Mouse (Mus musculus) gastrocnemius, postnatal 4 days (tissue): ENCODE data around the gene 4930519P11Rik. TPM values are rescaled to one million over a fixed set of nuclear protein-coding genes. Genes with fewer than 3 reads are reported as not detected.

Experiments
- DNase-seq, 2 experiments: peaks; one replicate each; pipeline ENCODE4 v3.0.0; 2021 to 2022; ENCODE audit warnings: low spot score in 2 of 2, mixed read lengths in 2 of 2
- total RNA-seq, 2 experiments: library from RNA; stranded (reverse); gene quantifications; 2 replicates each; pipeline ENCODE4 v1.2.3; 2021

Gene 4930519P11Rik
- total RNA-seq, 2 experiments from 2014 or later, result 0.60 to 0.83 TPM

DNA sequence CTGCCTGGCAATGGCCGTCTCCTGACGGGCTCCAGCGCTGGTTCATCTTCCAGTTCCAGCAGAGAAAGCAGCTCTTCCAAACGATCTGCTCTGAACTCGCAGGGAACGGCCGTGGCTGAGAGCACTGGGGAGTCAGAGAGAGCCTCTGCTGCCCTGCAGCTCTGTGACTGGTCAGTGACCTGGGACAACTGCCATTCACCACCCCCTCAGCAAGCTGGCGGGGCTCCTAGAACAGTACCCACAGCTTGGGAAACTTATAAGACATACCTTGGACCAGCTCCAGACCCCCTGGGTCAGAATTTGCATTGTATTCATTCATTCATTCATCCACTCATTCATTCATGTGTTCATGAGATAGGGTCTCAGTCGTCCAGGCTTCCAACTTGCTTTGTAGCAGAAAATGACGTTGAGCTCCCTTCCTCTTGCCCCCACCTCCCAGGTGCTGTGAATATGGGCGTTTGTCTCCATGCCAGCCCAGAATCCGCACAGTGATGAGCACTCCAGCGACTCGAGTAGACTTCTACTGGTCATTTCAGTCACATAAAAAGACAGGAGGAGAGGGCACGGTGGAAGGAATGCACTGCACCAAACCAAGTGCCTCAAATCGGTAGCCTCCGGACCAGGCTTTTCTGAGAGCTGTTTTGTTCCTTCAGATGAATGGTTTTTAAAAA is 28.2 kb downstream of the 4930519P11Rik start:
- no peak for DNase-seq

DNA sequence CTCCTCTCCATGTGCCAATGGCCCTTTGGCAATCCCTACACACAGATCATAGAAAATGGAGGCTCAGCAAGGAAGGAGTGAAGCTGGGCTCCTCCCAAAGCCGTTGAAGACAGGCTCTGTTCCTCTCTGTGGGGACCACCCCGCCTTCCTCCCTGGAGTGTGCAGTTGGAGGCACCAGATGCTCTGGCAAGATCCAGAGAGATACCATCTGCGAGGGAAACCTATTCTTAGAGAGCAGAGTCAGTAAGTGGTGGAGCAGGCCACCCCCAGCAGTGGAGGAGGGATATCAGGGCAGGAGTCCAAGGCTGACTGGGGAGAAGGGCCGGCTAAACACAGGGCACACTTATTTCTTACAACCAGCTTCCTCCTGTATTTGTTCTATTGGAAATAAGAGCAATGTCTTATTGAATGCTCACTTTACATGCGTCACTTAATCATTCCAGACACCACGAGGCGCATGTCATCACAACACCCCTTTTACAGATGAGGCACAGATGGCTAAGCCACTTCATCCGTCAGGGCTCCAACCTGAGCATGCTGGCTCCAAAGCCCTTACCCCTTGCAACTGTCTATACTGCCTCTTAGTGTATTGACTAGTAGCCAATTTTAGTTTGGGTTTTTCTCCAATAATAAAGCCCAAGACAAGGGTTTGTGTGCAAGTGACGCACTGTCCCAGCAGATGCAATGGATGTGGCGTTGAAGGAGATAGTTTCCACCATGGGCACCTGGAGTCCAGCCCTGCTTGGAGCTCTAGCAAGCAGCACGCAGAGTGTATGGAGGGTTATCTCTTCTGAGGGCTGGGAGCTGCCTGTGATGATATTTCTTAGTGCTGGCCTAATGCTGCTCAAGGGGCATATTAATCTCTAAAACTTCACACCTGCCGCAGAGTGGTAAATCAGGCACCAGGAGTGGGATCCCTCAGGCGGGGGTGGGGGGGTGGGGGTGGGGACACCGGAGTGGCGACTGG is 29.0 kb downstream of the 4930519P11Rik start:
- DNase-seq, result no peak

DNA sequence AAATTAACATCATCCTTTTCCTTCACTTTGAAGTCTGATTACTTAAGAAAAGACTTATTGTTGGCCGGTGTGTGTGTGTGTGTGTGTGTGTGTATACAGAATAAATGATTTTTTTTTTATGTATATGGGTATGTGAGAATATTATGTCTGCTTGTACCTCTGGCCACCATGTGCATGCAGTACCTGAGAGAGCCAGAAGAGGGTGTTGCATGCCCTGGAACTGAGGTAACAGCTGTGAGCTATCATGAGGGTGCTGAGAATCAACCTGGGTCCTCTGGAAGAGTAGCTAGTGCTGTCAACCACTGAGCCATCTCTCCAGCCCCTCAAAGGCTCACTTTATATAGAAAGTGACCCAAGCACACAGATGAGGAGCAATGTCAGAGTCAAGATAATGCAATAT is 31.8 kb downstream of the 4930519P11Rik start:
- no peak for DNase-seq

DNA sequence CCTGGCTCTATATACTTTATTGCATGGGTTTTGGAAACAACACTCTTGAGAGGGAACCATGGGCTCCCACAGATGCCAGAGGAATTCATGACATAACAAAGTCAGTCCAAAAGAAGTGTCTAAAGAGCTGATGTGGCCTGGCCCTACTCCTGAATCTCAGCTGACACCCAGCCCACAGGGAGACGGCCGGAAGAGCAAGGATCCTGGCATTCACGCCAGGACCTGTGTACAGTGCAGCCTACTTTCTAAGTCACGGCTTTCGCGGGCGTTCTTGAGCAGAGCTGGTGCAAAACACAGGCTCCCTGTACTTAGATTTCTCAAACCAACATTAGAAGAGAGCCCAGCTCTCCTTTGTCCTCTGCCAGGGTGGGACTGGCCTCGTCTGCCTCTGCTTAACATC is 32.7 kb downstream of the 4930519P11Rik start:
- peak in 1 of 2 experiments; percentile 51 for DNase-seq

DNA sequence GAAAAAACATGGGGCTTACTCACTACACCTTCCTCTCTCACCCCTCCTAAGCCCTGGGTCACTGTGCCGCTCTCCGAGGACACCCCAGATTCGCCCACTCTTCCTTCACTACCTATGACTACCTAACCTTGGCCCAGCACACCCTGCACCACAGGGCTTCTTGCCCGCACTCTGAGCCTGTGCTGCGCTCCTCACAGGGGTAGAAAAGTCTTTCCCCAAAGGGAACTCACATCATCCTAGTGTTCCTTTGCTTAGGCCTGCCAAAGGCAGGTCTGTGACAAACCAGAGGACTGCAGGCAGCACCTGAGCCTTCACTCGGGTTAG is 35.5 kb downstream of the 4930519P11Rik start:
- no peak for DNase-seq

DNA sequence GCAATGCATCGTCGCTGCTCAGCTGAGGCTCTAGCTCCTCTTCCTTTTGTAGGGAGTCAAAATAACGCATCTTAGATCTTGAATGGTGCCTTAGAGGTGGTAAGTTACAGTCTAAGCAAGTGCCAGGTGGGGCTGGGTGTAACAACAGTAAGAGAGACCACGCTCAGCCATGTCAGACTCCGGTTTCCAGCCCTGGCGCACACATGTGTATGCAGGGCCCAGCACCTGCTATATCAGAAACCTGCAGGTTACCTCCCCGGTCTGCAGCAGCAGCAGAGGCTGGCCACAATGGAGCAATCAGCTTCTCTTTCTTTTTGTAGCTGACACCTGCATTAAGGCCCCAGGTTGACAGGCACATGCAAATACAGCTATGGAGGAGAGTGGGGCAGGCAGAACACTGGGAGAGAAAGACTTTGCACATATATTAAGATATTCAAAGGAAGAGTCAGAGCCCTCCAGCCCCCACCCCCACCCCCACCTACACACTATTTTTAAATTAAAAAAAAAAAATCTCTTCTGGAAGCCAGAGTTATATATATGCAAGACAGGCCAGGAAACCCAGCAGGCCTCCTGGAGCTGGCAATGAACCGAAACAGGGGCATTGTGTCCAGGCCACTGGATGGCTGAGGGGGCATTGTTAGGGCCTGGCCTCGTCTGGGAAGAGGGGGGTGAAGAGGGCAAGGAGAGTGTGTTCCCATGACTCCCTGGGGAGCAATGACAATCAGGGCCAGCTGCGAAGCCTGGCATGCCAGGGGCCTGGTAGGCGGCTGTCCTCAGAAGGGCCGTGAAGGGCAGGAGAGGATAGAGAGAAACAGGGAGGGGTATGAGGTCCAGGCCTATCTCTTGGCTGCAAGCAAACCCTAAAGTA is 36.1 kb downstream of the 4930519P11Rik start:
- no peak for DNase-seq

DNA sequence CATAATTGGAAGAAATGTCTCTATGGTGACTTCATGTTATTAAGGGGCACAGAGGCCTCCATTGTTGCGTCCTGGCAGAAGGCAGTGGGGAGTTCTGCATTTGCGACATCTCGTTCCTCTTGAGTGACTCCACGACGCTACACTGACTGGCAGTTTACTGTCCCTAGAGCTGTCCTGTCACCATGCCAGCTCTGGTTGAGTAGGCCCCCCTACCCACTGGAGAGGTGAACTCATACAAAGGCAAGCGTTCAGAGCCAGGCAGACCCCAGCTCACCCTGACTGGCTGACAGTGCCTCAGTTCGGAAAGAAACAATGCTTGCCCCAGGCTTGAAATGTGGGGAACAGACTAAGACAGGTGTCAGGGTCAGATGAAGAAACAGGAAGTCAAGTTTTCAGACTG is 39.0 kb downstream of the 4930519P11Rik start:
- no peak for DNase-seq

DNA sequence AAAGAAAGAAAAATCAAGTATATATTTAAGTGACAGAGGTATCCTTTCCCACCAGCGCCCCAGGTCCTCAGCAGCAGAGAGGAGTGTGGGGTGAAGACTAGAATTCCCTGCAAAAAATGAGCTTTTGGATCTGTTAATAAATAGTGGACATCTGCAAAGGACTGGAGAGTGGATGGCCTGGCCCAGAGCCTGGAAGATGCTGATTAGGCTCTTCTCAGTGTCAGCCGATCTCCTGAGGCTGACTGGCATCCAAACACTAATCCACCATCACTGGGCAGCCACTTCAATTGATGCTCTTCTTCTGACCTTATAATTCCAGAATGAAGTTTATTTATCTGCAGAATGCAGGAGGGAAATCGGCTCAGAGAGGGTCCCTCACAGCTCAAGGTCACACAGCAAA is 40.2 kb downstream of the 4930519P11Rik start:
- DNase-seq, result no peak

DNA sequence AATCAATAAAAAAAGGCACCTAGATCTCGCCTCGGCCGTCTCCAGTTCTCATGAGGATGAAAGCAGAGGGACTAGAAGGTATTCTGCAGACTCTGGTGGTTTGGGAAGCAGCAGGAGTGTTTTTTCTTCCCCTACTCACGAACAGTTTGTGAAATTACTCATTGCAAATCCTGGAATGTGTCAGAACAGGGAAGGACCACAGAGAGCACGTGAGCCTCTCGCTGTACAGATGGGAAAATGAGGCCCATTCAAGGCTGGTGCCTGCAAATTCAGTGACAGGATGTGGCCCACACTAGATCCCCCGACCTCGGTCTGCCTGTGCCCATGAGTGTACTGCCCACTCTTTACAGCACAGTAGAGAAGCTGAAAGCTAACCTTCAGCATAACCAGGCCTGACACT is 41.3 kb downstream of the 4930519P11Rik start:
- DNase-seq, result no peak

DNA sequence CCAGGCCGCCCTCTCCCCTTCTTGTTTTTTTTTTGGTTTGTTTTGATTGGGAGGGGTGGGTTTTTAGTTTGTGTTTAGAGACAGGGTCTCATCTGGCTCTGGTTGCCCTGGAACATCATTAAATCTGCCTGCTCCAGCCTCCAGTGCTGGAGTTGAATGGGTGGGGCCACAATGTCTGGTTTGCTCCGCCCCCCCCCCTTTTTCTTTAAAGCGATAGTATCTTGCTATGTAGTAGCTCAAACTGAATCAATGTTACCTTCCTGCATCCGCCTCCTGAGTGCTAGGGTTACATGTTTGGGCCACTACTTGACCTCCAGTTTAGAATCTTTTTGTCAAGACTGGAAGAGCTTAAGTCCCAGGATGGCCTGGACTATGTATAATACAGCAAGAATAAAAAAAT is 42.0 kb downstream of the 4930519P11Rik start:
- DNase-seq, result no peak

DNA sequence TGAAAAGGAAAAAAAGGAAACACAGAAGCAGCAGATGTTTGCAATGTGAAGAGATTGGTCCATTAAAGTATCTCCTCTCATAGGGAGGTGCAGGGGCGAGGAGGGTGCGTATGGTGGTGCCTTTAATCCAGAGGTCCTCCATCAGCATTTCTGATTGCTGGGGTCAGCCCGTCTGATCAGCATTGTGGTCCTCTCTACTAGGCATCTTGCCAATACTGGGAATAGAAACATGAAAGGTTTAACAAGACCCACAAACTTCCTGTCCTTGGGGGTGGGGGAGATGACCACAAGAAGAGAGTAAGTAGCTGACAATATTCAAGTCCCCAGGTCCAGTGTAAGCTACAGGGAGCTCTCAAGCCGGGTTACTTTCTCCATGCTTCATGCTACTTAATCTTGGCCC is 42.6 kb downstream of the 4930519P11Rik start:
- no peak for DNase-seq

DNA sequence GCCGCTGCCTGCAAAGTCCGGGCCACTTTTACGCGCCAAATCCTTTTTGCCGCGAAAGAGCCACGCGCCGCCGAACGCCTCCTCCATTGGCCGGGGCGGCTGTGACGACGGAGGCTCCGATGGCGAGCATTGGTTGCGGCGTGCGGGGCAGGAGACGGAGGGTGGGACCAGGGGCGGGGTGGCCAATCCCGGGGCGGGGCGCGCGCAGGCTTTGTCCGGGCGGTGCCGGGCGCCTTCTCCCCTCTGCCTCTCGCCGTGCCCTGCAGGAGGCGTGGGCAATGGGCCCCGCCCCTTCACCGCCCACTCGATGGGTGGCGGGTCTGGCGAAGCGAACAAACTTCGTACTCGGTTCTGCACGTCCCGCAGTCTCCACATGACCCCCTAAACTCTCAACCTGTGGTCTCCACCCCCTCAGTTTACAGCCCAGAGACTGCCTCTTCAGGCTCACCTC is 43.4 kb downstream of the 4930519P11Rik start, which contains the start of gene E2f1:
Gene E2f1, minus strand, starts transcription at position 57 of the 451 bp plus-strand sequence.
- peak; percentile 96 to 97 for DNase-seq

DNA sequence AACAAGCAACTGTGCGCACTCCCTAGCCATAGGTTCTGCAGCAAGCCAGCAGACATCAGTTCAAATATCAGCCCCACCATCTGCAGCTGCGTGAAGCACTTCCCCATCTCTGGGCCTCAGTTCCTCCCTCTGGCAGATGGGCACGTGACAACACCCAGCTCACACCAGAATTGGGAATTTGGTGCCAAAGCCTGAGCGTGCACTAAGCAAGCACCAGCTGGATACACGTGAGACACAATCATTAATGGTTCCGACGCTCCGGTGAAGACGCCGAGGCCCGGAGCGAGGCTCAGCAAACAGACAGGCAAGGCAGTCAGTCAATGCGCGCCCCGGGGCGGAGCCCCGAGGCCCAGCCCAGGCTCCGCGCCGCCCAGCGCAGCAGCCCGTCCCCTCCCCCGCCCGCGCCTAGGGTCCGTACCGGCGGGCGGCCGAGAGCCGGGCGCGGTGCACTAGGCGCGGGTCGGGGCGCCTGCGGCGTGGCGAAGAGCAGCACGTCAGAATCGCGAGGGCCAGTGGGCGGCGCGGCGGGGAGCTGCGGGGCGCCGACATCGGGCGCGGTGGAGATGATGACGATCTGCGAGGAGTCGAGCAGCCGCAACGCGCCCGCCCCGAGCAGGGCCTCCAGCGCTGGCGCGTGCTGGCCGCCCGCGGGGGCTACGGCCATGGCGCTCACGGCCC is 44.0 kb downstream of the 4930519P11Rik start:
- DNase-seq, result peak; percentile 55 to 82

DNA sequence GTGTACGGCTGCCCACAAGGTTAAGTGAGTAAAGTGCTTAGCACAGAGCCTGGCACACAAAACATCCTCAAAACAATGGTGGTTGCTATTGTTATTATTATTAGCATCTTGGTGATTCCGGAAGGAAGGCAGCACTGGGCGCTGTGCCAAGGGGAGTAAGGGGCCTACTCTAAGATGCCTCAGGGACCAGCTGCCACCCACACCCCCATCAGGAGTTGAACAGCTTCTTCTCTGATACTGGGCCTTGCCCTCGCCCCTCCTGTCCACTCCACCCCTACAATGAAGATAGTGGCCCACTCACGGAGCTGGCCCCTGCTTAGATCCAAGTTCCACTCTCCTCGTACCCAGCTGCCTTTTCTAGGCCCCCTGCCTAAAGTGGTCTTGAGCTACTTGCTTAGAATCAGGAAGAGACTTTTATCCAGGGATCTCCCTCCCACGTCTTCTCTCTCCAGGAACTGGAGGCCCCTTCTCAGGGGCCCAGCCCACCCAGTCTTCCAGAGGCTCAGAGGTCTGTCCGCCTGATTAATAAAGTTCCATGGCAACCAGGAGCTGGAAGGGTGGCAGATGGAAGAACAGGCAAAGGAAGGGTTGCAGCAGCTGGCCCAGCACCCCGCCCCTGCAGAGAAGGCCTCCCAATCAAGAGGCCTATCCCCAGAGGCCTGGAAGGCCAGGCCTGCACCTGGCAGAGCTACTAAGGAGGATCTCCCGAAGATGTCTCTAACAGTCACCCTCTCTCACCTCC is 44.7 kb downstream of the 4930519P11Rik start:
- peak; percentile 50 to 62 for DNase-seq

DNA sequence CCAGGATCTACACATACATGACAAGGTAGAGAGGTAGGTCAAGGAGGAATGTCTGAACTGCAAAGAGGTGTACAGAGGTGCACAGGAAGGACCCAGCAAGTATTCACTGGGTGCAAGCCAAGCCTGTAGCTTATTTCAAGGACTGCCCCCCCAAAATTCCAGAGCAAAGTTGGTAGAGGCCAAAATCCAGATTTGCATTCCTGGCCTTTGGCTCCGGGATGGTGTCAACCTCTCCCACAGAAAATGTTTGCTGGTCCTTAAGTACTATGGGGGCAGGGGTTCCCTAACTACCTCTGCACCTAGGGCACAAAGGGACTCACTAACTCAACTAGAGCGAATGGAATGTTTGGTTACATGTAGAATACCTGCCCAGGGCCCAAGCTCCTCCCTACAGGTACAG is 45.5 kb downstream of the 4930519P11Rik start:
- DNase-seq, result no peak

DNA sequence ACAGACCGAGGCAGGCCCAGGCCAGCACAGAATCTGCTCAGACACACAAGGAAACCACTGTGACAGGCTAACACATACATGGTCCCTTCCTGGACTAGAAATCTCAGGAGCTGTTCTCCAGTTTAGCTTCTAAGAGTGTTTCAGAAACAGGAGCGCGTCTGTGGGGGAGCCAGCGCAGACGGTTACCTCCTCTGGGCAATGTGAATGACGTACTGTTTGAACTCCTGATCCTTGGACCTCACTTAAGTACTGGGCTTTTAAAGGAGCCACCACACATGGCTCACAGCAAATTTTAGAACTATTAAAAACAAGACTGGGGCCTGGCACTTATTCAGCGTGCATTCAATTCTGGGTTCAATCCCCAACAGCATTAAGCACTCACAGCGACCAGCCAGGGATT is 46.6 kb downstream of the 4930519P11Rik start:
- no peak for DNase-seq

DNA sequence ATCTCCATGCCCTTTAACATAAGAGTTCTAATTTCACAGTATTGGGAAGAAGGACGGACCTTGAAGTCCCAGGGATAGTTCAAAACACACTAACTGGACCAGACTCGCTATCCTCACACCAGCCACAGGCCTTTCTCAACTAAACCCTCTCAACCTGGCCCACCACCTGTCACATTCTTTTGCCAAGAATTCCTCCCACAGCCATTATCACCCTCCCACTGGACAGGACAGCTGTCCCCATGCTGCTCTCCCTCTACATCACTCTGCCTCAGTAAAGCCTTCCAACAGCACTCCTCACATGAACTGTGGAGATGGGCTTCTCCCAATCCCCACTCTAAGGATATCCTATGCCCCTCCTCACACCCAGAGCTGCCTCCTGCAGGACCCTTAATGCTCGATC is 47.7 kb downstream of the 4930519P11Rik start:
- no peak for DNase-seq

DNA sequence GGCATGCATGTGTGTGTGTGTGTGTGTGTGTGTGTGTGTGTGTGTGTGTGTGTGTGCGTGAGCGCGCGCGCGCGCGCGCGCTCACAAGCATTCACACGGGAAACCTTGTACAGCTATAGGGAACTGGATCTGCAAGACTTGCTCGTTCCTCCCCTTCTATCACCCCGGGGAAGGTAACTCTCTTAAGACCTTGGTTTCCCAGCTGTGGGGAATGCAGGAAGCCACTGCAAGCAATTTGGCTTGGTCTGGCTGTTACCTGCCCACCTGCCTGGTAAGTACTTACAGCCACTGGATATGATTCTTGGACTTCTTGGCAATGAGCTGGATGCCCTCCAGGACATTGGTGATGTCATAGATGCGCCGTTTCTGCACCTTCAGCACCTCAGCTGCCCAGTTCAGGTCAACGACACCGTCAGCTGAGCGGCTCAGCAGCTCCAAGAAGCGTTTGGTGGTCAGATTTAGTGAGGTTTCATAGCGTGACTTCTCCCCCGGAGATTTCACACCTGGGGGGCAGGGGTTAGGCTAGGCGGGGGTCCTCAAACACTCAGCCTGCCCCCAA is 49.5 kb downstream of the 4930519P11Rik start:
- DNase-seq, result no peak
